Mouse (Mus musculus) gastrocnemius, postnatal 4 days (tissue): Measurements from ENCODE around the gene Vmn1r199. TPM values are rescaled to one million over a fixed set of nuclear protein-coding genes. Genes with fewer than 3 reads are reported as not detected.
"Not testable (repeated sequence)": the region's sequence is repeated elsewhere in the genome, so short reads cannot be mapped to it uniquely, and the experiment has no call there.

Experiments used
- DNase-seq, 2 experiments: peaks; one replicate each; pipeline ENCODE4 v3.0.0; 2021 to 2022; ENCODE audit warnings: low spot score in 2 of 2, mixed read lengths in 2 of 2
- long read RNA-seq, 2 experiments: library from polyadenylated mRNA; stranded (forward); transcript quantifications; one replicate each; pipeline ENCODE4 v2.0.0; 2021
- total RNA-seq, 2 experiments: library from RNA; stranded (reverse); gene quantifications; 2 replicates each; pipeline ENCODE4 v1.2.3; 2021

Gene Vmn1r199
- total RNA-seq, result not detected
- long read RNA-seq, experiment 1, result 0 reads
- long read RNA-seq, experiment 2, result 0 reads

DNA sequence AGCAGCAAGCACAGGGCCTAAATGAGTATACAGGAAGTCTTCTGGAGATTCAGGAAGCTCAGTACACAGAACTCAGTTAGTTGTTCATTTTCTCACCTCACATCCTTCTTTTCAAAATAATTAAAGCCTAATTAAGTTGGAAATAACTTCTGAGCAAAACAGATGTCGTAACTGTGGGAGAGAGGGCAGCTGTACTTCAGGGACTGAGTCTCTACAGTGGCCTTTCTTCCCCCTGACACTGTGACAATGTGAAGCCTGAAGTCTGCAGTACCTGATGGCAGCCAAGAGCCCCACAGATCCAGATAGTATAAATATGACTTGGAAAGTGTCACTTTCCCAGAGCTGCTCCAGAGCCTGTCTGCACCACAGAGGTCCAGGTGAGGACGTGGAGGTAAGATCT, at the start of gene Vmn1r199:
Gene Vmn1r199 (plus strand): TSS at position 301 of the 400 bp plus-strand sequence.
- no peak for DNase-seq

DNA sequence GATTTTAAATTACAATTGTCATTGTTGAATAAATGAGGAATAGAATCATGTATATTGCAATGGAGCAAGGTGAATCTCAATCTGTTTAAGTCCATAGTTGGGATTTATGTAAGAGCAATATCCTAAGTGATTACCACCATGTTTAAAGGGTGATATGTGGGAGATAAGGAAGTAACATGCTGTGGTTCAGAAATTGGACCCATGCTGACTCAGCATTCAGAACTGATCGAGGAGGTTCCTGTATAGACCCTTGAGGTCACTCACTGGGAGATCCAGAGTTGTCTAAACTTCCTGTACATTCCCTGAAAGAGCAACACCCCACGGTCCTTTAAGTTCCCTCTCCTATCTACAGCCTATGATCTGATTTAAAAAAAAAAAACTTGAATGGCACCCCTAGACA, 46.3 kb upstream of the Vmn1r199 start:
- no peak for DNase-seq

GRCm38 (mm10) chr13:22335565-22335964, 44.1 kb upstream of the Vmn1r199 start:
- no peak for DNase-seq

- no peak for DNase-seq
Observed at GRCm38 (mm10) chr13:22350064-22350463, 29.6 kb upstream of the Vmn1r199 start, which contains the start of gene Vmn1r198. Vmn1r198 (plus strand) TSS chr13:22350364.

DNA sequence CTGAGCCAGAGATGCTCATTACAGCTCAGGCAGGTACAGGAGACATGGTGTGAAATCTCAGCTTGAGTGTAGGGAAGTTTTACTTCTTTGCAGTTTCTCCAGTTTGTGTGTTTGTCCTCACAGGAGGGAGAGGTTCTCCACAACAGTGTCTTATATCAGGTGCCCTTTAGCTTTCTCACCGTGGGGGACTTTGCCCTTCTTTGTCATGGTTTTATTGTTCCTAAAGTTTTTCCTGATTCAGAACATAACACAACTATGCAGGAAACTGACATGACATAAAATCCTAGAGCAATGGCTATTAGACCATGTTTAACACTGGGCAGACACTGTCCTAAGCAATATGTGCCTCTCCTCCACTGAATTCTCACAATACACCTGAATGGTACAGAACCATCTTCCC, 28.8 kb upstream of the Vmn1r199 start:
- no peak for DNase-seq

DNA sequence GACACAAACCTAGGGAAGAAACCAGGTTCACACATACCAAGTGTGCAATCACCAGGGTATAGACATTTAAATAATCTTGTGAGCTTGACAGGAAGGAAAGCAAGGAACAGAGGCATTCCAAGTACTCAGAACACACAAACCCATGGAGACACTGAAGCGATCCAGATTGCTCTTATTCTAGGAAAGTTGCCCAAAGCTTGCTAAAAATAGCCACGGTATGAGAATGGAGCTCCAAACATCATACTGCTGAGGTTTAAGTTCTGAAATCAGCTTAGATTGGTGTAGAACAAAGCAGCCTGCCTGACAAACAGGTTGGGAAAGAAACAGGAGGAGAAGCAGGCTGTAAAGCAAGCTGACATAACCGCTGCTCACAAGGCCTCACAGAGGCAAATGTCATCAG, 1.5 kb downstream of the Vmn1r199 start:
- DNase-seq, result not testable (repeated sequence)

DNA sequence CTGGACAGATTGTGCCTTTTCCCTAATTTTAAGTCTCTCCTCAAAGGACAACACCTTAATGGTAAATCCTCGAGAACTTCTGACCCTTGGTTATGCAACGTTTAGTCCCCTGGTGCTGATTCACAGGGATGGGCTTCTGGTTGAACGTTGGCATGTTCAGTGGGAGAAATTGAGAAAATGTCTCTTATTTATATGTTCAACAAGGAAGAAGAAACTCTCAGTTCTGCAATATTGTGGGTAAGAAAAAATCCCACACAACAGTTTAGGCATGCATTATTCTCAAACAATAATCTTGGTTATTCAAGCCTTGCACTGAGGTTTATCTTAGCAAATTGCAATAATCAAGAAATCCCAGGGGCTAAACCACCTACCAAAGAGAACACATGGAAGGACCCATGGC, 3.8 kb downstream of the Vmn1r199 start:
- no peak for DNase-seq

DNA sequence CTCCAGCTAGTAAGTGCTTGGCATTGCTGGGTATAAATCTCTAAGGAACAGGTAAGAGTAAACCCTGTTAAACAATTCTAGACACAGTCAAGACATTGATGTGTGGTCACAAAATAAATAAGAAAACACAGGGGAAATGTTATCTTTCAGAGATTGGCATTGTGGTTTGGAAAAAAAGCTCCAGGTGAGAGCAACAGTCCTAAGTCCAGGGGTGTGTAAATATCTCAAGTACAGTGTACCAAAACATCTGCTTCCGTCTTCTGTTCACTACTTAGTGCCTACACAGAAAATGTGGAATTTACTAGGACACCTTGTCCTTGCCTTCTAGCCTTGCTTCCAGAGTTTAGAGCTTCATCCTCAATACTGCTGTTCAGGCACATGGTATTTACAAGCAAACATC, 7.4 kb downstream of the Vmn1r199 start:
- DNase-seq, result no peak

DNA sequence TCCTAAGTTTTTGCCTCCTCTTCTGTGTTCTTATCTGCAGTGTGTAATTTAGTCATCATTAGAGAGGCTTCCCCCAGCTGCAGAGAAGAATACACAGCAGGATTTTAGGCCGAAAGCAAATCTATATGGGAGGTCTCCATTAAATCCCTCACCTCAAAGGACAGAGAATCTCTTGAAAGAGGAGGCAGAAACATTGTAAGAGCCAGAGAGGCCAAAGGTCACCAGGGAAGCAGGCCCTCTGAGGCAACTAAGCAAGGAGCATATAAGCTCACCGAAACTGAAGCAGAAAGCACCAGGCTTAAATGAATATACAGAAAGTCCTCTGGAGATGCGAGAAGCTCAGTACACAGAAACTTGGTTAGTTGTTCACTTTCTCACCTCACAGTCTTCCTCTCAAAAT, 10.5 kb downstream of the Vmn1r199 start, which contains the start of gene Vmn1r200:
Gene Vmn1r200 (plus strand): TSS at position 301 of the 400 bp plus-strand sequence.
- no peak for DNase-seq

DNA sequence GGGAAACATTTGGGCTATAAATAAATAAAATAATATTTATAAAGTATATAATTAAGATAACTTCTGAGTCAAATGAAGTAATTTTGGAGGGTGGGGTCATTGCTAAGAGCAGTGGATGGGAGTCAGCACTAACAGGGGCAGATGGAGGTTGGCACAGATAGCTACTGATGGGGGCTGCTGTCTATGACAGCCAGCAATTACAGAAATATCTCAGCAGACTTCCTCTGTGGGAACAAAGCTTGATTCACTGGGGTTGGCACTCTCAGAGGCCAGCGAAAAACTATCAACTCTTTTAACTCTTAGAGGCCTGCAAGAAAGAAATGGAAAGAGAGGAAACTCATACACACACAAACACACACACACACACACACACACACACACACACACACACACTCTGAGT, 23.4 kb downstream of the Vmn1r199 start:
- no peak for DNase-seq

Other genes with a start within 250 kb of the Vmn1r199 start
- gene Vmn1r191, start 195.8 kb upstream of the Vmn1r199 start, total RNA-seq, result not detected
- not detected for gene Vmn1r192, start 188.7 kb upstream of the Vmn1r199 start, total RNA-seq
- not detected for gene Vmn1r193, start 156.7 kb upstream of the Vmn1r199 start, total RNA-seq
- gene Vmn1r194, start 135.6 kb upstream of the Vmn1r199 start, total RNA-seq, result not detected
- not detected for gene Vmn1r195, start 109.3 kb upstream of the Vmn1r199 start, total RNA-seq
- not detected for gene Vmn1r196, start 89.9 kb upstream of the Vmn1r199 start, total RNA-seq
- not detected for gene Vmn1r197, start 55.2 kb upstream of the Vmn1r199 start, total RNA-seq
- not detected for gene Vmn1r198, start 29.5 kb upstream of the Vmn1r199 start, total RNA-seq
- gene Vmn1r200, start 10.6 kb downstream of the Vmn1r199 start, total RNA-seq, result under 1 TPM; 0.07 to 0.16 TPM
- not detected for gene Vmn1r201, start 92.1 kb downstream of the Vmn1r199 start, total RNA-seq
- gene Vmn1r202, start 125.6 kb downstream of the Vmn1r199 start, total RNA-seq, result under 1 TPM; 0.05 to 0.07 TPM
- gene Vmn1r203, start 138.3 kb downstream of the Vmn1r199 start, total RNA-seq, result not detected
- gene Vmn1r204, start 173.4 kb downstream of the Vmn1r199 start, total RNA-seq, result not detected
- not detected for gene Vmn1r205, start 213.2 kb downstream of the Vmn1r199 start, total RNA-seq
- not detected for gene Vmn1r206, start 244.4 kb downstream of the Vmn1r199 start, total RNA-seq